In genomic region chr3:67782177-67782576, GRCm38 (mm10) we compare ENCODE assay signal across 19 mouse cellular contexts.
DNase-seq lines count a peak whose midpoint lies in the region; ATAC-seq and TF ChIP-seq lines count a peak whose summit lies in the region.
"Had no signal": no experiment of that assay in that cellular context is flagged by ENCODE, and none has a peak within 500 bp of the region (broad histone marks: within the 10 kb centered on the region; RNA-seq: fewer than 3 reads in every experiment).

No protein-coding gene starts in this region.

- no peak overlapping the region for H3K9ac ChIP-seq in CH12.LX (ENCODE audit: insufficient read depth, low read depth)

- ATAC-seq in hematopoietic stem cell, adult 5-6 weeks (replicated peaks in 1 of 2; ENCODE audit: insufficient read depth in 1 of 2, low FRiP score in 2 of 2, low TSS enrichment in 1 of 2, low read depth in 1 of 2, poor library complexity in 2 of 2, severe bottlenecking in 2 of 2), result peak; percentile 74 to 87; a peak in 3 of 4 replicates
- ATAC-seq: activated CD4-positive, CD25-positive, alpha-beta regulatory T cell, adult 4 months; CD4-positive, CD25-positive, alpha-beta regulatory T cell, adult 4 months; Patski had no signal

- peak; percentile 52 for DNase-seq in CH12.LX (ENCODE audit: extremely low read depth)
- DNase-seq in layer of hippocampus, adult 2 months (ENCODE audit: low spot score in 2 of 2), result no peak
- no peak for DNase-seq in kidney, postnatal 10 days
- DNase-seq: adrenal gland, adult 2 months; adrenal gland, adult 8-10 months; adrenal gland, postnatal 10 days; adrenal gland, postnatal 14 days; adrenal gland, postnatal 25 days; adrenal gland, postnatal 36 days; B cell, adult 2 months; cerebellum, adult 11 months; cerebellum, adult 11-12 months; cerebellum, adult 18-20 months; cerebellum, adult 2 months had no signal

- no peak overlapping the region for H3K4me3 ChIP-seq in CH12.LX (replicated peaks in 1 of 3; ENCODE audit: low read depth in 2 of 3, low read length in 2 of 3, poor library complexity in 1 of 3)
- no peak overlapping the region for H3K4me3 ChIP-seq in layer of hippocampus, adult 2 months

- no peak for TF ChIP-seq POLR2A in CH12.LX (IDR thresholded peaks at IDR 0.05; ENCODE audit: low read depth, low read length)

- dilution Hi-C loops in CH12.LX (cut with MboI; ENCODE audit: extremely low pct_ligation_motif_present, extremely low pct_unique_long_range_greater_than_20kb, low sequenced_read_pairs), result no loop called here

- no peak overlapping the region for H3K4me2 ChIP-seq in CH12.LX (ENCODE audit: insufficient read depth, low read depth, poor library complexity, severe bottlenecking)

- peaks cover 0 to 10% of the 10 kb centered on the region in 2 experiments; a peak in 2 of 4 replicates for H3K4me1 ChIP-seq in CH12.LX (ENCODE audit: control insufficient read depth in 1 of 2, insufficient read depth in 2 of 2)

- no peak for TF ChIP-seq CTCF in CH12.LX (conservative IDR thresholded peaks at IDR 0.05 in 1 of 2, IDR thresholded peaks at IDR 0.05 in 1 of 2; ENCODE audit: low read depth in 2 of 2, low read length in 2 of 2)
- no peak for TF ChIP-seq CTCF in layer of hippocampus, adult 2 months (conservative IDR thresholded peaks at IDR 0.05)

- no peak overlapping the region for H3K27ac ChIP-seq in CH12.LX (ENCODE audit: insufficient read depth, low read depth)
- no peak overlapping the region for H3K27ac ChIP-seq in layer of hippocampus, adult 2 months

- peak; percentile 58 for TF ChIP-seq EP300 in CH12.LX (IDR thresholded peaks at IDR 0.05; ENCODE audit: low read length)

- TF ChIP-seq RAD21 in CH12.LX (IDR thresholded peaks at IDR 0.05; ENCODE audit: low read depth, low read length), result no peak

- no peaks in the 10 kb centered on the region for H3K36me3 ChIP-seq in CH12.LX (replicated peaks in 1 of 2; ENCODE audit: control insufficient read depth in 1 of 2, insufficient read depth in 1 of 2, low read length in 1 of 2)
- H3K36me3 ChIP-seq: G1E had no signal

- no peaks in the 10 kb centered on the region for H3K27me3 ChIP-seq in CH12.LX (replicated peaks)

- H3K9me3 ChIP-seq in CH12.LX (replicated peaks; ENCODE audit: low read length), result no peaks in the 10 kb centered on the region

- no peaks in the 10 kb centered on the region for H3K79me2 ChIP-seq in CH12.LX (replicated peaks; ENCODE audit: control insufficient read depth, extremely low read depth, insufficient read depth, poor library complexity, severe bottlenecking)

- in situ Hi-C loops in CH12.LX (cut with MboI; ENCODE audit: low pct_ligation_motif_present, low pct_unique_long_range_greater_than_20kb, low sequenced_read_pairs), result no loop called here

TF ChIP-seq in CH12.LX, 34 proteins besides CTCF, POLR2A, EP300 and RAD21:
- TF ChIP-seq KAT2A (IDR thresholded peaks at IDR 0.05; ENCODE audit: insufficient replicate concordance, low read length) (no peak), ZNF384 (IDR thresholded peaks at IDR 0.05; ENCODE audit: low read depth, low read length) (0 out of 2 replicates have a peak, but pooled peaks have one; percentile 16)
